Mouse (Mus musculus) myocyte (in vitro differentiated cells): Measurements from ENCODE around the gene Nlrc4.

Experiments used
- CEBPB ChIP-seq: IDR thresholded peaks from 2 replicates; pipeline ENCODE4 v1.6.1; 2011; ENCODE audit warnings: mild to moderate bottlenecking, moderate library complexity; ENCODE audit not compliant: poor library complexity, insufficient read depth, severe bottlenecking
- E2F4 ChIP-seq: IDR thresholded peaks from one replicate; pipeline ENCODE4 v1.6.1; 2011; ENCODE audit warnings: mild to moderate bottlenecking, control low read depth, moderate library complexity; ENCODE audit not compliant: insufficient read depth
- MAX ChIP-seq: IDR thresholded peaks from one replicate; pipeline ENCODE4 v1.6.1; 2011; ENCODE audit warnings: low read depth, mild to moderate bottlenecking, control low read depth
- MYOD1 ChIP-seq, 3 experiments: IDR thresholded peaks; one replicate each; pipeline ENCODE4 v1.6.1; 2011; ENCODE audit warnings: control low read depth in 2 of 3, low read depth in 2 of 3, mild to moderate bottlenecking in 2 of 3, moderate library complexity in 1 of 3; ENCODE audit not compliant: insufficient read length in 2 of 3, control insufficient read depth in 1 of 3
- MYOG ChIP-seq, 3 experiments: IDR thresholded peaks; one replicate each; pipeline ENCODE4 v1.6.1; 2011; ENCODE audit warnings: control low read depth in 2 of 3, low read depth in 2 of 3, mild to moderate bottlenecking in 2 of 3; ENCODE audit not compliant: insufficient read length in 2 of 3, control insufficient read depth in 1 of 3, insufficient read depth in 1 of 3
- POLR2A ChIP-seq: IDR thresholded peaks from one replicate; pipeline ENCODE4 v1.6.1; 2011; ENCODE audit warnings: low read depth, mild to moderate bottlenecking, control low read depth, moderate library complexity; ENCODE audit not compliant: insufficient read length
- POLR2AphosphoS2 ChIP-seq: IDR thresholded peaks from one replicate; pipeline ENCODE4 v1.6.1; 2011; ENCODE audit warnings: low read depth, control low read depth; ENCODE audit not compliant: insufficient read length
- SRF ChIP-seq: IDR thresholded peaks from one replicate; pipeline ENCODE4 v1.6.1; 2011; ENCODE audit warnings: low read depth; ENCODE audit not compliant: control insufficient read depth, insufficient read length
- TCF12 ChIP-seq: IDR thresholded peaks from one replicate; pipeline ENCODE4 v1.6.1; 2011; ENCODE audit warnings: mild to moderate bottlenecking, control low read depth; ENCODE audit not compliant: poor library complexity, insufficient read depth, severe bottlenecking
- TCF3 ChIP-seq: IDR thresholded peaks from one replicate; pipeline ENCODE4 v1.6.1; 2011; ENCODE audit warnings: low read depth, control low read depth; ENCODE audit not compliant: insufficient read length
- USF1 ChIP-seq: IDR thresholded peaks from one replicate; pipeline ENCODE4 v1.6.1; 2011; ENCODE audit warnings: low read depth, mild to moderate bottlenecking, control low read depth, moderate library complexity

GRCm38 (mm10) chr17:74402486-74403222 is 56.3 kb downstream of the Nlrc4 start:
- no peak for TF ChIP-seq POLR2AphosphoS2
- TF ChIP-seq SRF = no peak
- TF ChIP-seq TCF12 = no peak
- TF ChIP-seq MAX = no peak
- no peak for TF ChIP-seq POLR2A
- TF ChIP-seq E2F4 = no peak
- TF ChIP-seq TCF3 = no peak
- no peak for TF ChIP-seq USF1
- no peak for TF ChIP-seq CEBPB
- TF ChIP-seq MYOD1 (IDR thresholded peaks at IDR 0.05; ENCODE audit: control insufficient read depth in 1 of 3, insufficient read length in 2 of 3, low read depth in 2 of 3) = no peak
- no peak for TF ChIP-seq MYOG (IDR thresholded peaks at IDR 0.05; ENCODE audit: control insufficient read depth in 1 of 3, insufficient read depth in 1 of 3, insufficient read length in 2 of 3, low read depth in 2 of 3)
